Mouse (Mus musculus): Measurements from ENCODE around the gene Fam81a. TPM values are rescaled to one million over a fixed set of nuclear protein-coding genes. Genes with fewer than 3 reads are reported as not detected.

The Fam81a gene
- polyA plus RNA-seq (2021; fragmentation: Nextera tagmentation) = 131 and 187 TPM in 2 replicates
- long read RNA-seq, experiment 1, transcript Fam81a-201 (9 exons, 3,703 nt) = major isoform, 136 of 295 reads
- long read RNA-seq, experiment 1, partial matches to known transcripts = 24 of 295 reads
- long read RNA-seq, experiment 1, other reads (novel, unspliced or antisense) = 135 of 295 reads
- long read RNA-seq, experiment 2, transcript Fam81a-201 (9 exons, 3,703 nt) = major isoform, 341 of 391 reads
- long read RNA-seq, experiment 2, partial matches to known transcripts = 14 of 391 reads
- long read RNA-seq, experiment 2, other reads (novel, unspliced or antisense) = 36 of 391 reads

DNA sequence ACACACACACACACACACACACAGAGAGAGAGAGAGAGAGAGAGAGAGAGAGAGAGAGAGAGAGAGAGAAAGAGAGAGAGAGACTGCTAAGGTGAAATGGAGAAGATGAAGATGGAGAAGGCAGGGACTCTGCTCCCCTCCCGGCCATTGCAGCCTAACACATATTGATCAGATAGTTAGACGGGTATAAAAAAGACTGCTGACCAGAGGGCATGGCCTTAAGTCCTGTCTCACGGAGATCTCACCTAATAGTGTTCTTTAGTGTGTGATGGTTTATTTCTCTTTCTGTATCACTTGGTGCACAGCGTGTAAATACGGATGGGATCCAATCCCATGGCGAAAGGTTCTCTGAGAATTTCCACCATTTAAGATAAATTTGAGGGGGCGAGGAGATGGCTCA lies at the start of gene Fam81a:
Fam81a (minus strand) TSS at position 101 of the 400 bp plus-strand sequence.

Other genes starting within 250 kb of the Fam81a start
- gene Bnip2, start 153.1 kb downstream of the Fam81a start, polyA plus RNA-seq (2021; fragmentation: Nextera tagmentation) = 28.7 and 32.7 TPM in 2 replicates
- 62.7 and 63.2 TPM in 2 replicates for gene Gtf2a2, start 130.0 kb downstream of the Fam81a start, polyA plus RNA-seq (2021; fragmentation: Nextera tagmentation)
- not detected in 2 replicates for gene Gcnt3, start 104.5 kb downstream of the Fam81a start, polyA plus RNA-seq (2021; fragmentation: Nextera tagmentation)
- gene Myo1e, start 64.8 kb upstream of the Fam81a start, polyA plus RNA-seq (2021; fragmentation: Nextera tagmentation) = 3.9 and 4.4 TPM in 2 replicates